Mouse (Mus musculus) heart, embryonic 14.5 days (tissue): Measurements from ENCODE around the gene Mto1. TPM values are rescaled to one million over a fixed set of nuclear protein-coding genes. Genes with fewer than 3 reads are reported as not detected.

Experiments
- ATAC-seq: fragments of 200-750 bp; cut with Nextera tagmentation; 2 replicates; pipeline ENCODE4 v1.8.0; 2017; ENCODE audit warnings: low read depth, moderate TSS enrichment; ENCODE audit not compliant: insufficient number of reproducible peaks, insufficient read depth, low FRiP score
- H3K27ac ChIP-seq, 2 experiments: fragments of 200-500 bp in 1 of 2; fragments of 300-500 bp in 1 of 2; sonication (generic) in 1 of 2; replicated peaks in 1 of 2; 2 replicates each; pipeline ENCODE4 v1.5.1; 2012 to 2014; ENCODE audit warnings: low read depth in 2 of 2, low read length in 2 of 2, control low read depth in 1 of 2, mild to moderate bottlenecking in 1 of 2, mixed read lengths in 1 of 2; ENCODE audit not compliant: control insufficient read depth in 1 of 2, insufficient read depth in 1 of 2
- H3K27me3 ChIP-seq: fragments of 300-500 bp; sonication (generic); 2 replicates; pipeline ENCODE4 v1.6.1; 2014; ENCODE audit warnings: mild to moderate bottlenecking, low read length, control low read depth; ENCODE audit not compliant: control insufficient read depth, insufficient read depth
- H3K36me3 ChIP-seq: fragments of 300-500 bp; sonication (generic); 2 replicates; pipeline ENCODE4 v1.6.1; 2014; ENCODE audit warnings: mild to moderate bottlenecking, control low read depth, low read length, mixed read lengths; ENCODE audit not compliant: control insufficient read depth, insufficient read depth
- H3K4me1 ChIP-seq, 2 experiments: fragments of 200-500 bp in 1 of 2; fragments of 300-500 bp in 1 of 2; sonication (generic) in 1 of 2; 2 replicates each; pipeline ENCODE4 v1.6.1; 2012 to 2014; ENCODE audit warnings: low read length in 2 of 2, control low read depth in 1 of 2, mixed read lengths in 1 of 2; ENCODE audit not compliant: control insufficient read depth in 2 of 2, insufficient read depth in 2 of 2
- H3K4me2 ChIP-seq: fragments of 300-500 bp; sonication (generic); 2 replicates; pipeline ENCODE4 v1.6.1; 2014; ENCODE audit warnings: mild to moderate bottlenecking, low read length
- H3K4me3 ChIP-seq, 2 experiments: fragments of 200-500 bp in 1 of 2; fragments of 300-500 bp in 1 of 2; sonication (generic) in 1 of 2; 2 replicates each; pipeline ENCODE4 v1.5.1; 2012 to 2014; ENCODE audit warnings: low read length in 2 of 2, mild to moderate bottlenecking in 2 of 2, control low read depth in 1 of 2, low read depth in 1 of 2, moderate library complexity in 1 of 2; ENCODE audit not compliant: control insufficient read depth in 1 of 2, insufficient read depth in 1 of 2
- H3K9ac ChIP-seq: fragments of 300-500 bp; sonication (generic); 2 replicates; pipeline ENCODE4 v1.6.1; 2014; ENCODE audit warnings: mild to moderate bottlenecking, low read length
- H3K9me3 ChIP-seq: fragments of 300-500 bp; sonication (generic); 2 replicates; pipeline ENCODE4 v1.6.1; 2016; ENCODE audit warnings: low read length, control low read depth; ENCODE audit not compliant: control insufficient read depth
- WGBS: fragments of 180-500 bp; shearing (Covaris S2); extraction: QIAGEN DNeasy Blood & Tissue Kit; methylation state at CpG from one replicate; pipeline ENCODE4 v1.1.7; 2014; 5-methylcytosine and 5-hydroxymethylcytosine counted together
- polyA plus RNA-seq: library from polyadenylated mRNA; unstranded; fragments of >200 nt; fragmentation: Nextera tagmentation; extraction: Ambion mirVana; gene quantifications from 2 replicates; pipeline ENCODE4 v1.2.1, GENCODE M21; 2014

Mto1 gene
- polyA plus RNA-seq, 1 experiment from 2014 or later, result 33.6 TPM

- H3K4me1 ChIP-seq, result peaks cover 16 to 35% of the 10 kb centered on the region in 2 experiments
- H3K27ac ChIP-seq, result peak overlapping the region; percentile 55 to 65
- H3K4me3 ChIP-seq, result no peak overlapping the region
- no peaks in the 10 kb centered on the region for H3K36me3 ChIP-seq
- H3K4me2 ChIP-seq, result peak overlapping the region; percentile 31
- H3K9ac ChIP-seq, result peak overlapping the region; percentile 32; the same call in 1 of the 2 replicates
- 13% methylated on average over 11 of the region's 11 CpGs for WGBS
- peak; percentile 53; the same call in 1 of the 2 replicates for ATAC-seq
- no peaks in the 10 kb centered on the region for H3K9me3 ChIP-seq
- no peaks in the 10 kb centered on the region for H3K27me3 ChIP-seq
These were observed 58.2 kb downstream of the Mto1 start for GRCm38 (mm10) chr9:78506002-78506721.

- Histone ChIP-seq H3K27ac (peak overlapping the region; percentile 55 to 65), H3K36me3 (no peaks in the 10 kb centered on the region), H3K4me2 (peak overlapping the region; percentile 31), H3K4me1 (peaks cover 14 to 33% of the 10 kb centered on the region in 2 experiments), H3K9ac (peak overlapping the region; percentile 32; the same call in 1 of the 2 replicates), H3K9me3 (no peaks in the 10 kb centered on the region), H3K27me3 (no peaks in the 10 kb centered on the region), H3K4me3 (no peak overlapping the region)
- WGBS, result 26% methylated on average over 7 of the region's 7 CpGs
- ATAC-seq, result no peak
These were observed 58.7 kb downstream of the Mto1 start for GRCm38 (mm10) chr9:78506722-78507077.

- H3K9ac ChIP-seq, result no peak overlapping the region
- peaks cover 16 to 30% of the 10 kb centered on the region in 2 experiments for H3K4me1 ChIP-seq
- no peaks in the 10 kb centered on the region for H3K36me3 ChIP-seq
- no peaks in the 10 kb centered on the region for H3K9me3 ChIP-seq
- H3K27me3 ChIP-seq, result no peaks in the 10 kb centered on the region
- no peak overlapping the region for H3K27ac ChIP-seq
- ATAC-seq, result no peak
- H3K4me3 ChIP-seq, result no peak overlapping the region
- H3K4me2 ChIP-seq, result no peak overlapping the region
- 76% methylated on average over 16 of the region's 16 CpGs for whole genome bisulfite sequencing
These were observed 60.2 kb downstream of the Mto1 start for GRCm38 (mm10) chr9:78508106-78508786.

- Histone ChIP-seq H3K4me1 (peaks cover 12 to 18% of the 10 kb centered on the region in 2 experiments), H3K4me3 (no peak overlapping the region), H3K9me3 (no peaks in the 10 kb centered on the region), H3K4me2 (no peak overlapping the region; the same call in 1 of the 2 replicates), H3K36me3 (no peaks in the 10 kb centered on the region), H3K27me3 (no peaks in the 10 kb centered on the region), H3K9ac (no peak overlapping the region), H3K27ac (peak overlapping the region in 1 of 2 experiments; percentile 92; a peak in 2 of 4 replicates)
- no peak for ATAC-seq
- 90% methylated on average over 5 of the region's 5 CpGs for WGBS
These were observed 63.7 kb downstream of the Mto1 start for GRCm38 (mm10) chr9:78511705-78512104.

- peak; percentile 74 for ATAC-seq
- Histone ChIP-seq H3K9me3 (no peaks in the 10 kb centered on the region), H3K4me1 (peaks cover 15 to 19% of the 10 kb centered on the region in 2 experiments), H3K4me2 (peak overlapping the region; percentile 1; the same call in 1 of the 2 replicates), H3K9ac (no peak overlapping the region), H3K27ac (peak overlapping the region; percentile 92 to 95), H3K36me3 (no peaks in the 10 kb centered on the region), H3K27me3 (no peaks in the 10 kb centered on the region), H3K4me3 (no peak overlapping the region)
- WGBS, result 21% methylated on average over 6 of the region's 6 CpGs
These were observed 65.9 kb downstream of the Mto1 start for GRCm38 (mm10) chr9:78513776-78514500.

GRCm38 (mm10) chr9:78514681-78515080 is 66.7 kb downstream of the Mto1 start:
- 0 out of 4 replicates have a peak overlapping the region, but pooled peaks of 1 of the 2 experiments have one; percentile 7 for H3K27ac ChIP-seq
- ATAC-seq, result no peak

GRCm38 (mm10) chr9:78516125-78516524 is 68.1 kb downstream of the Mto1 start:
- 17% methylated on average over 3 of the region's 3 CpGs for WGBS
- H3K27ac ChIP-seq, result peak overlapping the region; percentile 41 to 53; a peak in 2 of 4 replicates

More at GRCm38 (mm10) chr9:78514681-78515080, 66.7 kb downstream of the Mto1 start:
- WGBS, result 53% methylated on average over 4 of the region's 4 CpGs
- no peaks in the 10 kb centered on the region for H3K36me3 ChIP-seq
- H3K4me1 ChIP-seq, result peaks cover 15 to 19% of the 10 kb centered on the region in 2 experiments
- H3K9me3 ChIP-seq, result no peaks in the 10 kb centered on the region
- no peak overlapping the region for H3K4me3 ChIP-seq
- H3K4me2 ChIP-seq, result no peak overlapping the region
- no peaks in the 10 kb centered on the region for H3K27me3 ChIP-seq
- H3K9ac ChIP-seq, result no peak overlapping the region

More at GRCm38 (mm10) chr9:78516125-78516524, 68.1 kb downstream of the Mto1 start:
- Histone ChIP-seq H3K36me3 (no peaks in the 10 kb centered on the region), H3K4me1 (peaks cover 23 to 30% of the 10 kb centered on the region in 2 experiments), H3K4me2 (no peak overlapping the region), H3K4me3 (no peak overlapping the region), H3K9ac (no peak overlapping the region), H3K27me3 (no peaks in the 10 kb centered on the region), H3K9me3 (no peaks in the 10 kb centered on the region)
- ATAC-seq, result no peak
